Mouse (Mus musculus): ENCODE results near the gene Usp2. TPM values are rescaled to one million over a fixed set of nuclear protein-coding genes. Genes with fewer than 3 reads are reported as not detected.
A peak's percentile ranks its signal among the peaks of the same experiment; 100 is the strongest.

Gene Usp2
- total and polyA plus RNA-seq, 3 experiments: 2.1 to 2.3 (median 2.2) TPM

DNA sequence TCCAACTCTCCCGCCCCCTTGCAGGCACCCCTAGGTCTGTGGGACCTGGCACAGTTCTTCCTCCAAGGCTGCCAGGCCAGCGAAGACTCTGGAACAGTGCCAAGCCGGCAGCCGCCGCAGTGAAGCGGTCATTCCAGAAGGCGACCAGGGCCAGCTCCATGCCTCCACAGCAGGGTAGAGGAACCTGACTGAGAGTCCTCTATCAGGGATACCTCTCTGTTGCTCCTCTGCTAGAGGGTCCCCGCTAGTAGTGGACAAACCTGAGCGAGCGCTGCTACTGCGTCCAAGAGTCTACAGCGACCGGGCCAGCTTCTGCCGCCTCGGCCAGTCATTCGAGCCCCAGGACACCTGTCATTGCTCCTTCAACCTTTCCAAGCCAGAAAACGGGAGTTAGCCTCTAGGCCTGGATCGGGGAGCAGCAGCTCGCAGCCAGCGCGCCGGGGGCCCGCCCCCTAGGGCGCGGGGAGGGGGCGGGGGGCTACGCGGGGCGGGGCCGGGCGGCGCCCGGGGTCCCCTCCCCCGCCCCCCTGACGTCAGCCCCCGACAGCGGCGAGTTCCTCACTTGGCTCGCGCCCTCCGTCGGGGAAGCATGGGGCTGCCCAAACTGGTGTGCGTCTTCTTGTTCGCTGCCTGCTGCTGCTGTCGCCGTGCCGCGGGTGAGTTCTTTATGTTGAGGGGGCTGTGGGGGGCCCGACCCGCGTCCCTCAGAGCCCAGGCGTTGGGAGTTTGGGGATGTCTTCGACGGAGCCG is 67.5 kb downstream of the Usp2 start, which contains the start of gene Mcam:
Mcam (plus strand) TSS at position 369 of the 750 bp plus-strand sequence.
- Histone ChIP-seq H3K79me2 (replicated peaks; ENCODE audit: control insufficient read depth, extremely low read depth, insufficient read depth, poor library complexity, severe bottlenecking) (no peaks in the 10 kb centered on the region), H3K4me2 (ENCODE audit: insufficient read depth, low read depth, poor library complexity, severe bottlenecking) (peak within 1 kb of the TSS; percentile 84), H3K36me3 (replicated peaks in 1 of 2; ENCODE audit: control insufficient read depth in 1 of 2, insufficient read depth in 1 of 2, low read length in 1 of 2) (peaks cover 0 to 2% of the 10 kb centered on the region in 2 experiments), H3K4me1 (ENCODE audit: control insufficient read depth in 1 of 2, insufficient read depth in 2 of 2) (peaks cover 11 to 34% of the 10 kb centered on the region in 2 experiments), H3K9ac (ENCODE audit: insufficient read depth, low read depth) (no peak within 1 kb of the TSS), H3K27ac (ENCODE audit: insufficient read depth, low read depth) (no peak within 1 kb of the TSS), H3K9me3 (replicated peaks; ENCODE audit: low read length) (no peaks in the 10 kb centered on the region), H3K4me3 (replicated peaks in 1 of 3; ENCODE audit: low read depth in 2 of 3, low read length in 2 of 3, poor library complexity in 1 of 3) (peak within 1 kb of the TSS; percentile 13 to 29 (median 25)), H3K27me3 (replicated peaks) (peaks cover 65% of the 10 kb centered on the region)
- no peak for TF ChIP-seq JUND (conservative IDR thresholded peaks at IDR 0.05; ENCODE audit: low read depth, low read length)
- TF ChIP-seq UBTF (IDR thresholded peaks at IDR 0.05; ENCODE audit: low read depth, low read length): no peak
- no peak for TF ChIP-seq ZKSCAN1 (IDR thresholded peaks at IDR 0.05; ENCODE audit: borderline replicate concordance, low read depth, low read length)
- TF ChIP-seq MAX (IDR thresholded peaks at IDR 0.05; ENCODE audit: low read length): no peak
- in situ Hi-C loops (cut with MboI; ENCODE audit: low pct_ligation_motif_present, low pct_unique_long_range_greater_than_20kb, low sequenced_read_pairs): no loop called here
- DNase-seq (ENCODE audit: extremely low read depth): no peak
- dilution Hi-C loops (cut with MboI; ENCODE audit: extremely low pct_ligation_motif_present, extremely low pct_unique_long_range_greater_than_20kb, low sequenced_read_pairs): no loop called here

DNA sequence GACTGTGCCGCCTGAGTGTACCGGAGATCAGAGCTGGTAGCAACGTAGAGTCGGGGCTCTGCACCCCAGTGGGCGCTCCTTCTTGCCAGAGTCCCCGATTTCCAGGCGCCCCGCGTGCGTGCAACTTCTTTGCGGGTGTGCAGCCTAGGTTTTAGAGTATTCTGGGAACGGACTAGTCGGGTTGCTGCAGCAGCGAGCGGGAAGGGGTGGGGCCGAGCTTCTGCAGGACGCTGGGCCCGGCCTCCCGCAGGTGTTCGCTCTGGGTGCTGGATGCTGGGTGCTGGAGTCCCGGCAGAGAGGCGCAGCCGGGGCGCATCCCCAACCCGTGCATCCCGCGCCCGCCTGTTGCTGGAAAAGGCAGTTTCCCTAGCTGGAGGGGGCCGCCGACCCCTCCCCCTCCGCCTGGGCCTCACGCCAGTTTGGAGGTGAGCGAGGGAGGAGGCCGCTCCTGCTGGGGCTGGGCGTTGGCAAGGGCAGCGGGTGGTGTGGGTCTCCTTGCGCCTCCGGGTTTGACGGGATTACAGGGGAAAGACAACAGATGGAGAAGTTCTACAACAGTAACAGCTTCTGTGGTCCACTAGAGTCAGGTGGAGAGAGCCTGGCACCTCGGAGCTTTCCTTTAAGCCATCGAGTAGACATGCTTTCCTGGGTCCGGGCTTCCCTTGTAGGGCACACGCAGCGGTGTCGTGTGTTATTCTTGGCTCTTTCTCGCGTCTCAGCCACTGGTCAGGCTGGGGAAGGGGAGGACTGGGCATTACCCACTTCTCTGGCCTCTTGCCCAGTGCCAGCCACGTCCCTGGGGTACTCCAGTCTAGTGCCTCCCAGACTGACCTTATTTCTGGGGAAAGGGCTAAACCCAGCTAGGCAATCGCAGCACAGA is 68.3 kb downstream of the Usp2 start:
- Histone ChIP-seq H3K79me2 (replicated peaks; ENCODE audit: control insufficient read depth, extremely low read depth, insufficient read depth, poor library complexity, severe bottlenecking) (no peaks in the 10 kb centered on the region), H3K36me3 (replicated peaks in 1 of 2; ENCODE audit: control insufficient read depth in 1 of 2, insufficient read depth in 1 of 2, low read length in 1 of 2) (peaks cover 0 to 7% of the 10 kb centered on the region in 2 experiments), H3K9ac (ENCODE audit: insufficient read depth, low read depth) (no peak overlapping the region), H3K27ac (ENCODE audit: insufficient read depth, low read depth) (no peak overlapping the region), H3K4me2 (ENCODE audit: insufficient read depth, low read depth, poor library complexity, severe bottlenecking) (peak overlapping the region; percentile 84), H3K27me3 (replicated peaks) (peaks cover 58% of the 10 kb centered on the region), H3K4me3 (replicated peaks in 1 of 3; ENCODE audit: low read depth in 2 of 3, low read length in 2 of 3, poor library complexity in 1 of 3) (peak overlapping the region; percentile 13 to 29 (median 25)), H3K4me1 (ENCODE audit: control insufficient read depth in 1 of 2, insufficient read depth in 2 of 2) (peaks cover 11 to 26% of the 10 kb centered on the region in 2 experiments), H3K9me3 (replicated peaks; ENCODE audit: low read length) (no peaks in the 10 kb centered on the region)
- no peak for DNase-seq (ENCODE audit: extremely low read depth)
- in situ Hi-C loops (cut with MboI; ENCODE audit: low pct_ligation_motif_present, low pct_unique_long_range_greater_than_20kb, low sequenced_read_pairs) (no loop called here), dilution Hi-C loops (cut with MboI; ENCODE audit: extremely low pct_ligation_motif_present, extremely low pct_unique_long_range_greater_than_20kb, low sequenced_read_pairs) (no loop called here)
- TF ChIP-seq CHD2 (IDR thresholded peaks at IDR 0.05; ENCODE audit: low read length): no peak
- TF ChIP-seq E2F4 (IDR thresholded peaks at IDR 0.05; ENCODE audit: insufficient replicate concordance, low read depth, low read length): no peak
- TF ChIP-seq ZMIZ1 (IDR thresholded peaks at IDR 0.05; ENCODE audit: low read depth, low read length): no peak
- TF ChIP-seq SMC3 (IDR thresholded peaks at IDR 0.05; ENCODE audit: low read depth, low read length): no peak
- TF ChIP-seq RCOR1 (conservative IDR thresholded peaks at IDR 0.05; ENCODE audit: low read depth, low read length): no peak
- no peak for TF ChIP-seq HCFC1 (IDR thresholded peaks at IDR 0.05; ENCODE audit: low read depth, low read length)
- TF ChIP-seq MEF2A (IDR thresholded peaks at IDR 0.05; ENCODE audit: borderline replicate concordance, low read depth, low read length): no peak
- TF ChIP-seq ELF1 (IDR thresholded peaks at IDR 0.05; ENCODE audit: low read depth, low read length): no peak
- no peak for TF ChIP-seq MYC (IDR thresholded peaks at IDR 0.05; ENCODE audit: low read depth, low read length)
- no peak for TF ChIP-seq MXI1 (IDR thresholded peaks at IDR 0.05; ENCODE audit: low read depth, low read length)
- no peak for TF ChIP-seq BHLHE40 (IDR thresholded peaks at IDR 0.05; ENCODE audit: low read depth, low read length)
- no peak for TF ChIP-seq JUND (conservative IDR thresholded peaks at IDR 0.05; ENCODE audit: low read depth, low read length)
- TF ChIP-seq PAX5 (IDR thresholded peaks at IDR 0.05; ENCODE audit: low read length): no peak
- TF ChIP-seq ZC3H11A (IDR thresholded peaks at IDR 0.05; ENCODE audit: low read depth, low read length): no peak
- TF ChIP-seq POLR2A (IDR thresholded peaks at IDR 0.05; ENCODE audit: low read depth, low read length): no peak

Measured in CH12.LX (cell line).